Mouse (Mus musculus) testis, adult 2 months (tissue): Measurements from ENCODE around the gene Tmem230.

Experiments used
- CTCF ChIP-seq: fragments of 200-500 bp; IDR thresholded peaks from 2 replicates; pipeline ENCODE4 v1.5.1; 2012; ENCODE audit warnings: low read depth, mild to moderate bottlenecking, inconsistent platforms, low read length, moderate library complexity; ENCODE audit not compliant: control insufficient read depth, insufficient read depth, insufficient replicate concordance
- POLR2A ChIP-seq: fragments of 200-500 bp; IDR thresholded peaks from 2 replicates; pipeline ENCODE4 v1.6.1; 2012; ENCODE audit warnings: low read depth, mild to moderate bottlenecking, inconsistent platforms, low read length, moderate library complexity; ENCODE audit not compliant: control insufficient read depth

GRCm38 (mm10) chr2:132292083-132292482 is 44.5 kb upstream of the Tmem230 start:
- TF ChIP-seq CTCF (no peak), POLR2A (no peak)
